Comparison of ENCODE assay signal across 32 mouse cellular contexts in genomic region chr5:122516029-122516730, GRCm38 (mm10). TPM values are rescaled to one million over a fixed set of nuclear protein-coding genes. Genes with fewer than 3 reads are reported as not detected.
DNase-seq lines count a peak whose midpoint lies in the region; ATAC-seq and TF ChIP-seq lines count a peak whose summit lies in the region.
"Had no signal": no experiment of that assay in that cellular context is flagged by ENCODE, and none has a peak within 500 bp of the region (broad histone marks: within the 10 kb centered on the region; RNA-seq: fewer than 3 reads in every experiment).

No protein-coding gene starts in this region.

- 64% methylated on average over 11 of the region's 11 CpGs for WGBS in embryonic facial prominence, embryonic 15.5 days
- WGBS in embryonic facial prominence, embryonic 10.5 days = 81% methylated on average over 11 of the region's 11 CpGs
- WGBS in intestine, postnatal 0 days = 38% methylated on average over 11 of the region's 11 CpGs

- no peak for DNase-seq in embryonic facial prominence, embryonic 10.5 days (ENCODE audit: low spot score)
- DNase-seq in testis, postnatal 10 days (ENCODE audit: low spot score) = peak; percentile 36
- no peak for DNase-seq in testis, postnatal 14 days (ENCODE audit: low spot score)
- DNase-seq in brain, adult 2 months (ENCODE audit: low read depth, low spot score) = peak; percentile 58
- no peak for DNase-seq in layer of hippocampus, postnatal 10 days (ENCODE audit: low spot score in 2 of 2)
- DNase-seq in gastrocnemius, postnatal 25 days = no peak
- DNase-seq: adrenal gland, postnatal 14 days; cerebellum, postnatal 25 days; gastrocnemius, postnatal 36 days; heart, adult 2 months; heart, postnatal 36 days; kidney, adult 2 months; kidney, postnatal 4 days; layer of hippocampus, adult 9-11 months; right cerebral cortex, adult 18-20 months; right cerebral cortex, postnatal 4 days; thymus, adult 18-20 months had no signal

- H3K4me1 ChIP-seq in embryonic facial prominence, embryonic 15.5 days = peaks cover 45% of the 10 kb centered on the region
- H3K4me1 ChIP-seq in embryonic facial prominence, embryonic 10.5 days = peaks cover 48% of the 10 kb centered on the region
- peaks cover 30% of the 10 kb centered on the region for H3K4me1 ChIP-seq in intestine, postnatal 0 days (replicated peaks; ENCODE audit: control insufficient read depth, insufficient read depth, low read length)

- H3K9ac ChIP-seq in embryonic facial prominence, embryonic 15.5 days = no peak overlapping the region
- no peak overlapping the region for H3K9ac ChIP-seq in intestine, postnatal 0 days (ENCODE audit: low read depth, low read length)
- H3K9ac ChIP-seq: embryonic facial prominence, embryonic 12.5 days; forebrain, embryonic 15.5 days; heart, embryonic 15.5 days; hindbrain, embryonic 13.5 days; limb, embryonic 12.5 days; liver, embryonic 15.5 days; lung, embryonic 15.5 days; midbrain, embryonic 15.5 days; neural tube, embryonic 15.5 days had no signal

- H3K36me3 ChIP-seq in embryonic facial prominence, embryonic 15.5 days = no peaks in the 10 kb centered on the region
- H3K36me3 ChIP-seq in embryonic facial prominence, embryonic 10.5 days (replicated peaks) = no peaks in the 10 kb centered on the region
- no peaks in the 10 kb centered on the region for H3K36me3 ChIP-seq in intestine, postnatal 0 days (ENCODE audit: control insufficient read depth, insufficient read depth)
- H3K36me3 ChIP-seq: embryonic facial prominence, embryonic 12.5 days; forebrain, embryonic 10.5 days; forebrain, embryonic 15.5 days; heart, embryonic 15.5 days; hindbrain, embryonic 13.5 days; limb, embryonic 12.5 days; liver, embryonic 15.5 days; lung, embryonic 15.5 days; midbrain, embryonic 10.5 days; midbrain, embryonic 15.5 days; neural tube, embryonic 15.5 days had no signal

- peak overlapping the region; percentile 2; the same call in 1 of the 2 replicates for H3K27ac ChIP-seq in embryonic facial prominence, embryonic 15.5 days (replicated peaks)
- H3K27ac ChIP-seq in embryonic facial prominence, embryonic 10.5 days (replicated peaks) = no peak overlapping the region
- peak overlapping the region; percentile 57; the same call in 1 of the 2 replicates for H3K27ac ChIP-seq in intestine, postnatal 0 days (ENCODE audit: low read depth, low read length)
- H3K27ac ChIP-seq: embryonic facial prominence, embryonic 12.5 days; forebrain, embryonic 10.5 days; forebrain, embryonic 15.5 days; heart, adult 2 months; heart, embryonic 15.5 days; hindbrain, embryonic 13.5 days; kidney, postnatal 0 days; left cerebral cortex, adult 2 months; limb, embryonic 12.5 days; liver, embryonic 15.5 days; lung, embryonic 15.5 days; midbrain, embryonic 10.5 days; midbrain, embryonic 15.5 days; neural tube, embryonic 15.5 days had no signal

- no peak overlapping the region for H3K4me3 ChIP-seq in embryonic facial prominence, embryonic 15.5 days (replicated peaks)
- H3K4me3 ChIP-seq in embryonic facial prominence, embryonic 10.5 days = no peak overlapping the region
- H3K4me3 ChIP-seq in intestine, postnatal 0 days (ENCODE audit: low read depth, low read length) = no peak overlapping the region
- H3K4me3 ChIP-seq: embryonic facial prominence, embryonic 12.5 days; forebrain, embryonic 10.5 days; forebrain, embryonic 15.5 days; heart, adult 2 months; heart, embryonic 15.5 days; hindbrain, embryonic 13.5 days; left cerebral cortex, adult 2 months; limb, embryonic 12.5 days; liver, embryonic 15.5 days; lung, embryonic 15.5 days; midbrain, embryonic 10.5 days; midbrain, embryonic 15.5 days; neural tube, embryonic 15.5 days had no signal

- no peak for ATAC-seq in embryonic facial prominence, embryonic 15.5 days (ENCODE audit: insufficient number of reproducible peaks, low FRiP score, low TSS enrichment, low read depth)
- peak; percentile 88 for ATAC-seq in intestine, postnatal 0 days
- ATAC-seq: forebrain, embryonic 15.5 days; midbrain, embryonic 15.5 days had no signal

- no peaks in the 10 kb centered on the region for H3K27me3 ChIP-seq in embryonic facial prominence, embryonic 15.5 days
- H3K27me3 ChIP-seq in embryonic facial prominence, embryonic 10.5 days (replicated peaks; ENCODE audit: low read depth, poor library complexity, severe bottlenecking) = no peaks in the 10 kb centered on the region; the same call in 1 of the 2 replicates
- no peaks in the 10 kb centered on the region for H3K27me3 ChIP-seq in intestine, postnatal 0 days (replicated peaks; ENCODE audit: control insufficient read depth, insufficient read depth, low read length)
- H3K27me3 ChIP-seq: embryonic facial prominence, embryonic 12.5 days; forebrain, embryonic 15.5 days; heart, embryonic 15.5 days; hindbrain, embryonic 13.5 days; limb, embryonic 12.5 days; midbrain, embryonic 15.5 days; neural tube, embryonic 15.5 days had no signal

- TF ChIP-seq CTCF in intestine, postnatal 0 days (IDR thresholded peaks at IDR 0.05; ENCODE audit: low read depth) = no peak

- H3K4me2 ChIP-seq in embryonic facial prominence, embryonic 15.5 days (replicated peaks) = no peak overlapping the region
- peak overlapping the region; percentile 17; the same call in 1 of the 2 replicates for H3K4me2 ChIP-seq in intestine, postnatal 0 days (replicated peaks; ENCODE audit: low read depth)
- H3K4me2 ChIP-seq: embryonic facial prominence, embryonic 12.5 days; forebrain, embryonic 15.5 days; heart, embryonic 15.5 days; hindbrain, embryonic 13.5 days; limb, embryonic 12.5 days; liver, embryonic 15.5 days; lung, embryonic 15.5 days; midbrain, embryonic 15.5 days; neural tube, embryonic 15.5 days had no signal

- no peaks in the 10 kb centered on the region for H3K9me3 ChIP-seq in embryonic facial prominence, embryonic 15.5 days (replicated peaks)
- no peaks in the 10 kb centered on the region for H3K9me3 ChIP-seq in embryonic facial prominence, embryonic 10.5 days
- no peaks in the 10 kb centered on the region for H3K9me3 ChIP-seq in intestine, postnatal 0 days (ENCODE audit: control insufficient read depth)
- H3K9me3 ChIP-seq: embryonic facial prominence, embryonic 12.5 days; forebrain, embryonic 15.5 days; heart, embryonic 15.5 days; hindbrain, embryonic 13.5 days; limb, embryonic 12.5 days; liver, embryonic 15.5 days; lung, embryonic 15.5 days; midbrain, embryonic 10.5 days; midbrain, embryonic 15.5 days; neural tube, embryonic 15.5 days had no signal

RNA-seq across cellular contexts. Expression of gene Atp2a2, which starts 14.2 kb away (rescaled TPM):
- 34.8 and 38.1 TPM in 2 replicates for polyA plus RNA-seq in embryonic facial prominence, embryonic 15.5 days (2015; fragmentation: Nextera tagmentation; extraction: Ambion mirVana)
- 35.3 and 38.1 TPM in 2 replicates for polyA plus RNA-seq in embryonic facial prominence, embryonic 10.5 days (2016; fragmentation: Nextera tagmentation; extraction: Ambion mirVana)
- polyA plus RNA-seq in intestine, postnatal 0 days (2015; fragmentation: Nextera tagmentation; extraction: Ambion mirVana) = 26.1 and 27.3 TPM in 2 replicates
- 100 to 1,000 TPM; 511 to 561 TPM for total RNA-seq in layer of hippocampus, postnatal 10 days (2021)
- 100 to 1,000 TPM; 101 to 561 TPM for total RNA-seq in gastrocnemius, postnatal 25 days (2021)

Comparison
In these comparisons a context has a peak if more than half of its experiments do, and no peak if none do; other contexts are left out.
1. DNase-seq: peak in testis, postnatal 10 days (single experiment) and brain, adult 2 months (single experiment); none in embryonic facial prominence, embryonic 10.5 days (single experiment), testis, postnatal 14 days (single experiment), layer of hippocampus, postnatal 10 days (0 of 2) and gastrocnemius, postnatal 25 days (single experiment).